Mouse (Mus musculus) ES-Bruce4 (cell line): ENCODE data around the gene Fpgs.

Source experiments
- CTCF ChIP-seq: IDR thresholded peaks from one replicate; pipeline ENCODE4 v1.8.1; 2011; ENCODE audit warnings: low read depth, low read length
- EP300 ChIP-seq: IDR thresholded peaks from 2 replicates; pipeline ENCODE4 v1.6.1; 2011; ENCODE audit warnings: low read depth, low read length; ENCODE audit not compliant: insufficient read depth
- POLR2A ChIP-seq: IDR thresholded peaks from one replicate; pipeline ENCODE4 v1.8.1; 2011; ENCODE audit warnings: low read length; ENCODE audit not compliant: insufficient read depth

DNA sequence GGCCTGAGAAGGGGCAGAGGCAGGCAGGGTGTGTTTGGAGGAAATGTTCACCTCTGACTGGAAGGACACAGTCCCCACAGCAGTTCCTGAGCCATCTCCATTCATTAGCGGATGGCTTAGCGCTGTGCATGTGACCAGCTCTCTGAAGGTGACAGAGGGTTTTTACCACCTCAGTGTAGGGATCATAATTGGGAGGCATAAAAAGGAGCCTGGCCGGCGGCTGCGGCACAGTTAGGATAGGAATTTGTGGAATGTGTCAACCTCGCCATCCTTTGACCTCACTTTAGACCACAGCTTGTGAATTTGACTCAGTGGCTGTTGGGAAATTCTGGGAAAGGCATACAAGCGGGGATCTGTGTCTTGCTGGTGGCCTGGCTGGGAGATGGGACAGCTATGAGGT lies 50.2 kb downstream of the Fpgs start:
- TF ChIP-seq CTCF = no peak
- no peak for TF ChIP-seq EP300
- TF ChIP-seq POLR2A = no peak
